Mouse (Mus musculus): ENCODE data around the gene Bcl9l.
"Not testable (repeated sequence)": the region's sequence is repeated elsewhere in the genome, so short reads cannot be mapped to it uniquely, and the experiment has no call there.

Bcl9l gene

GRCm38 (mm10) chr9:44482552-44482951 lies at the start of gene Bcl9l:
Bcl9l (plus strand) TSS chr9:44482825.
- peak; percentile 94 to 96 for DNase-seq (ENCODE audit: low spot score in 2 of 2)

GRCm38 (mm10) chr9:44435747-44436146 lies 46.9 kb upstream of the Bcl9l start:
- DNase-seq (ENCODE audit: low spot score in 2 of 2): no peak

- DNase-seq (ENCODE audit: low spot score in 2 of 2): no peak
Observed at GRCm38 (mm10) chr9:44440961-44441360, 41.7 kb upstream of the Bcl9l start, which contains the start of gene Foxr1. Foxr1 (minus strand) TSS chr9:44441136.

DNA sequence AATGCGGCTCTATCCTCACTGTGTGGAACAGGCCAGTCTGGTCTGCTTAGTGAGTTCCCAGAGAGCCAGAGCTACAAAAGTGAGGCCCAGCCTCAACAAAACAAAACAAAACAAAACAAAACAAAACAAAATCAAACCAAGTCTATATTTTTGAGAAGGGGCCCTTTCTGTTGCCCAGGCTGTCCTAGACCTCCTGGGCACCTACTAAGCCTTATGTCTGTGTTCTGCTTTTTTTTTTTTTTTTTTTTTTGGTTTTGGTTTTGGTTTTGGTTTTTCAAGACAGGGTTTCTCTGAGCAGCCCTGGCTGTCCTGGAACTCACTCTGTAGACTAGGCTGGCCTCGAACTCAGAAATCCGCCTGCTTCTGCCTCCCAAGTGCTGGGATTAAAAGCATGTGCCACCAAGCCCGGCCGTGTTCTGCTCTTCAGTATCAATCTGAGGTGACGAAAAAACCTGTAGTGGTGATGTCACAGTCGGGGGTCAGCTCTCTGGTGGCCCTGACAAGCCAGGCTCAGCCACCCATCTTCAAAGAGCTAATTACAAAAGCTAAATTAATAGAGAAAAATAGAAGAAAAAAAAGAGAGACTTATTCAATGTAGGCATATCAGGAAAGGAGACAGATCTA lies 38.1 kb upstream of the Bcl9l start:
- not testable (repeated sequence) for DNase-seq (ENCODE audit: low spot score in 2 of 2)

DNA sequence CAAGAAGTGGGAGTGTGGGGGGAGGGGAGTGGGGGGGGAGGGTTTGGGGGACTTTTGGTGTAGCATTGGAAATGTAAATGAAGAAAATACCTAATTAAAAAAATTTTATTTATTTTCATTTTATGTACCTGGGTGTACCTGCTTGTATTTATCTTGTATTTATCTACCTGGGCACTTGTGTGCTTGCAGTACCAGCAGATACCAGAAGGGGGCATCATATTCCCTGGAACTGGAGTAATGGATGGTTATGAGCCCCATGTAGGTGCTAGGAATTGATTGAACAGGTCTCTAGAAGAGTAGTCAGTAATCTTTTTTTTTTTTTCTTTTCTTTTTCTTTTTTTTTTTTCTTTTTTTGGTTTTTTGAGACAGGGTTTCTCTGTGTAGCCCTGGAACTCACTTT lies 32.2 kb upstream of the Bcl9l start:
- DNase-seq (ENCODE audit: low spot score in 2 of 2): no peak

DNA sequence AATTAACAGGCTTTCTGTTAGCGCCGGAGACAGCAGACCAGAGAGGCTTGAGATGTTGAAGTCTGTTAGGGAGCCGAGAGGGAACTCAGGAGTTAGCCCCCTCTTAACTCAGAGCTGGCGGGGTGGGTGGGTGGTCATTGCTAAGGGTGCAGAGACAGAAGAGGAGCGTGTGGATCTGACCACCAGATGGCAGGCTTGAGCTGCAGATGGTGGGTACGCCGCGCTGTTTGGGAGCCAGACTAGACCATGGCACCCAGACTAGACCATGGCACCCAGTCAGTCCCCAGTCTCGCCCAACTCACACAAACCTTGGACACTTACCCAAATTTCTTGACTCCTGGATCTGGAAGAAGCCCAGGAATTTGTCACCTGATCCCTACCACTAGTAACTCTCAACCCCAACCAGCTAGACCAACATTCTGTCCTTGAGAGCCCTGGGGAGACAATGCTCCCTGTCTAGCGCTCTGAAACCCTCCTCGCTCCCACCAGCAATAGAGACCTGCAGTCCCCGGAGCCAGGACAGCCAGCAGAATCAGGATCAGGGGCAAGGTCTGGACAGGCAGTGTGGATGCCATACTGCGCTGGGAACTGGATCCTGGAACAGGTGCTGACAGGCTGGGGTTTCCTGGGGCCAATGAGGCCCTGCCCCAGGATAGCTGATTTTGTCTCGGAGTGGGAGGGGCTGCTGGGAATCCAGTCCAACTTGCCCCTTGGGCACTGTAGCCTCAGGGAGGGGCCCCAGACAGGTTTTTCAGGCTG lies 28.3 kb upstream of the Bcl9l start:
- peak; percentile 76 to 85 for DNase-seq (ENCODE audit: low spot score in 2 of 2)

DNA sequence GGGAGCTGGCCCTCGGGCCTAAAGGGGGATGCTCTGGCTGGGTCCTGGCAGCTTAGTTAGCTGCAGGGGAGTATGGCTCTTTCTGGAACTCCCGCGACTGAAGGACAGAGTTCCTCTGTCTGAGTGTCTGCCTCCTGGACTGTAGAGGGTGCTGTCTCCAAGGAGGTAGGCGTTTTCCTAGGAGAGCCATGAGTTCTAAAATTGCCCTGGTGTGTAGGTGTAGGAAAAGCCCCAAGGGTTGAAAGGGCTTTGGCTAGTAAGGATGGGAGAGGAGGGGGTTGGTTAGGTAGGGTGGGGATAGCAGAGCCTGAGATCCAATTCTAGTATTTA lies 27.8 kb upstream of the Bcl9l start, which contains the start of gene Upk2:
Gene Upk2, minus strand, starts transcription at position 86 of the 330 bp plus-strand sequence.
- DNase-seq (ENCODE audit: low spot score in 2 of 2): no peak

GRCm38 (mm10) chr9:44457035-44457742 lies 25.4 kb upstream of the Bcl9l start:
- no peak for DNase-seq (ENCODE audit: low spot score in 2 of 2)

GRCm38 (mm10) chr9:44461950-44462349 lies 20.7 kb upstream of the Bcl9l start:
- DNase-seq (ENCODE audit: low spot score in 2 of 2): no peak

DNA sequence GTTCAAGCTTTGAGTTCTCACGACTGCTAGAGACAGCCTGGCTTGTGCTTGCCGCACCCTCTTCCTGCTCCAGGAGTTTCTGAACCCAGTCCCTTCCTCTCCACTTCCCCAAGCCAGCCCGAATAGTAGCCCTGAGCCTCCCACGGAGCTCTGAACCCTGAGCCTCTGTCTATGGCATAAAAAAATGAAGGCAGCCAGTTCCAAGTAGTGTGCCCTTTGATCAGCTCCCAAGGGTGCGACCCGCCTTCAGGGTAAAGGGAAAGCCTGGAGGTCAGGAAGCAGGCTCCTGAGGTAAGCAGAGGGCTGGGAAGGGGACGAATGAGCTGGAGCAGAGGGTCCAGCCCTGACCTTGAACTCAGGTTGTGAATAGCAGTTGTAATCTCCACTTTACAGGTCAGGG lies 14.4 kb upstream of the Bcl9l start:
- no peak for DNase-seq (ENCODE audit: low spot score in 2 of 2)

GRCm38 (mm10) chr9:44468800-44469199 lies 13.8 kb upstream of the Bcl9l start:
- DNase-seq (ENCODE audit: low spot score in 2 of 2): no peak

- no peak for DNase-seq (ENCODE audit: low spot score in 2 of 2)
Observed at GRCm38 (mm10) chr9:44473184-44473583, 9.4 kb upstream of the Bcl9l start.

DNA sequence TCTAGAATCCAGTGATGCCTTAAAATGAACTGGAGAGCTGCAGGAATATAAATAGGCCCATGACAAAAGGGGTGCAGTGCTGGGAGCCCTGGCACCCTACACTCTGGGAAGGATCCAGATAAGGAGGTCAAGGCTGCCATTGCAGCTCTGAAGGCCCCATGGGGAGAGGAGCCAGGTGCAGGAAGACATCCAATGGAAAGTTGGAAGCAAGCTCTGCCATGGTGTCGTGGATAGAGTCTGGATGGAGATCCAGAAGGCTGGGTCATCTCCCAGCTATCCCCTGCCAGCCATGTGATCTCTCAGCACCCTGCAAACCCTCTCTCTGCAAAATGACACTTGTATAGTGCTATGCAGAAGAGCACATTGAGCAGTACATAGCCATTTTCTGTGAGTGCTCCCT lies 8.3 kb upstream of the Bcl9l start:
- DNase-seq (ENCODE audit: low spot score in 2 of 2): no peak

DNA sequence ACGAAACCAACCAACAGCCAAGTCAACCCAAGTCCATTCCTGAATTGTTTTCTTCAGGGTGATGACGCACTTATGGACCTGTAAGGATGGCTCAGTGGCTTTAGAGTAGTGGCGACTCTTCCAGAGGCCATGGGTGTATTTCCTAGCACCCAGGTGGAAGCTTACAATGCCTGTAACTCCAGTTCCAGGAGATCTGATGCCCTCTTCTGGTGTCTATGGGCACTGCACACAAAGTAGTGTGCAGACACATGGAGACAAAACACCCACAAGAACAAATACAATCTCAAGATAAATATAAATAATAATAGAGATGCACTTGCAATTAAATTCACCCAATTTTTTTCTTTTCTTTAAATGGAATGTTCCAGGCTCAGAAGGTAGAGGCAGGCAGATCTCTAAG lies 6.7 kb upstream of the Bcl9l start:
- DNase-seq (ENCODE audit: low spot score in 2 of 2): no peak

GRCm38 (mm10) chr9:44477339-44478228 lies 5.0 kb upstream of the Bcl9l start:
- no peak for DNase-seq (ENCODE audit: low spot score in 2 of 2)

- DNase-seq (ENCODE audit: low spot score in 2 of 2): peak; percentile 72 to 80
Observed at GRCm38 (mm10) chr9:44478229-44478921, 4.2 kb upstream of the Bcl9l start.

DNA sequence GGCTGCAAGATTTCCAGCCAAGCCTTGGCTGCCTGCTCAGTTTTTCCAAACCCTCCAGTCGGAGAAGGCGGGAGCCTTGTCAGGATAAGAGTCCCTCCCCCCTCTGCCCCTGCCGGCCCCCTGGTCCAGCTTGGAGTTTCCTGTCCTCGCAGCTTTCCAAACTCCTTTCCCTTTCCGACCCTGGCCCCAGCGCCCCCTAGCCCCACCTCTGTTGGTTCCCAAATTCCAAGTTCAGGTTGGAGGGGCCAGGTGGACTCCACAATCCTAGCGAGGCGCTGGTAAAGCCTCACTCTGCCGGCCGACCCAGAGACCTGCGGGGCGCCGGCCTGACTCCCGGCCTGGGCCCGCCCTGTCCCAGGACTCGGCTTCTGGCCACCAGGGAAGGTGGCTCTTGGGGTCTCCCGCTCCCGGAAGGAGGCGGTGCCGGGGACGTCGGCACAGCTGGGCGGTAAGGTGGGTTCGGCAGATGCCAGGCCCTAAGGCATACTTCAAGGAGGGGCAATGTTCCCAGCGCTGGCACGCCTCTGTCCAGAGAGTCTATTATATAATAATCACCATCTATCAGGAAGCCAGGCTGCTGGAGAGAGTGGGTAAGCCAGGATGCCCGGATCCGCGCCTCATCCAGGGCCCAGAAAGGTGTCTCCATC lies 3.5 kb upstream of the Bcl9l start:
- DNase-seq (ENCODE audit: low spot score in 2 of 2): peak; percentile 82 to 86

- peak; percentile 82 to 88 for DNase-seq (ENCODE audit: low spot score in 2 of 2)
Observed at GRCm38 (mm10) chr9:44479628-44480428, 2.8 kb upstream of the Bcl9l start.

- no peak for DNase-seq (ENCODE audit: low spot score in 2 of 2)
Observed at GRCm38 (mm10) chr9:44482112-44482511, 513 bp upstream of the Bcl9l start.

DNA sequence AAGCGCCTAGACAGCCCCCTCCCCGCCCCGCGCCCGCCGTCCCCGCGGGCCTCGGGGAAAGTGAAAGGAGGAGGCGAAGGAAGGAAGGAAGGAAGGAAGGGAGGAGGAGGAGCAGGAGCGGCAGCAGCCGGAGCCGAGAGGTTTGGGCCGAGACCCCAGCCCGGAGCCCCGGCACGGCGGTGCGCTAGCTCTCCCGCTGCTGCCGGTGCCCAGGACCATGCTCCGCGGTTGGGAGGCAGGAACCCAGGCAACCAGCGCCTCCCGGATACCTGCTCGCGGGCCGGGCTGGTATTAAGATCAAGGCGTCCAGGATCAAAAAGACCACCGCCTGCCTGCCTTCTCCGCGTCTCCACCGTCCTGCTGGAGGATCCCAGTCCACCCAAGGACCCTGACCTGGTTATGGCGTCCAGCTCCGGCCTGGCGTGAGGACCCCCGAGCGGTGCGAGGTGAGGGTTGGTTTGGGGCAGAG lies 450 bp downstream of the Bcl9l start:
- no peak for DNase-seq (ENCODE audit: low spot score in 2 of 2)

Data from urinary bladder, postnatal 4 days (tissue).